Mouse (Mus musculus) erythroid progenitor cell, adult 5-6 weeks (primary cell): ENCODE results near the gene Plppr3. TPM values are rescaled to one million over a fixed set of nuclear protein-coding genes. Genes with fewer than 3 reads are reported as not detected.

Source experiments
- ATAC-seq: replicated peaks from 2 replicates; pipeline ENCODE4 v1.8.0; 2016; ENCODE audit warnings: moderate number of reproducible peaks, mild to moderate bottlenecking, moderate TSS enrichment, inconsistent platforms; ENCODE audit not compliant: poor library complexity, low FRiP score, severe bottlenecking
- total RNA-seq, 2 experiments: library from RNA; stranded (forward) in 1 of 2; stranded (reverse) in 1 of 2; fragments of 150-400 nt in 1 of 2; fragments of 186-747, 209-891 nt in 1 of 2; gene quantifications; 2 replicates each; pipeline versions ENCODE4 v1.2.3 to v1.2.4; 2015 to 2017; ENCODE audit warnings: low replicate concordance in 2 of 2

The Plppr3 gene
- total RNA-seq, 2 experiments from 2014 or later: 0.83 to 0.84 TPM

GRCm38 (mm10) chr10:79832026-79832785 is 42.2 kb downstream of the Plppr3 start:
- no peak for ATAC-seq

- ATAC-seq: no peak
Measured at GRCm38 (mm10) chr10:79831583-79831982, 42.9 kb downstream of the Plppr3 start.

- no peak for ATAC-seq
Measured at GRCm38 (mm10) chr10:79824413-79824812, 50.0 kb downstream of the Plppr3 start.

GRCm38 (mm10) chr10:79823011-79823410 is 51.4 kb downstream of the Plppr3 start:
- ATAC-seq: no peak

- no peak for ATAC-seq
Measured at GRCm38 (mm10) chr10:79822372-79822771, 52.1 kb downstream of the Plppr3 start.

- no peak for ATAC-seq
Measured at GRCm38 (mm10) chr10:79821731-79822130, 52.7 kb downstream of the Plppr3 start.

- ATAC-seq: no peak
Measured at GRCm38 (mm10) chr10:79820782-79821181, 53.7 kb downstream of the Plppr3 start, which contains the start of gene Misp. Gene Misp (plus strand): TSS chr10:79820989.

- ATAC-seq: no peak
Measured at GRCm38 (mm10) chr10:79820277-79820676, 54.2 kb downstream of the Plppr3 start.

- no peak for ATAC-seq
Measured at GRCm38 (mm10) chr10:79819606-79820005, 54.8 kb downstream of the Plppr3 start.

- ATAC-seq: no peak
Measured at GRCm38 (mm10) chr10:79818225-79818624, 56.2 kb downstream of the Plppr3 start.

GRCm38 (mm10) chr10:79817111-79817510 is 57.3 kb downstream of the Plppr3 start:
- no peak for ATAC-seq

GRCm38 (mm10) chr10:79815671-79816494 is 58.6 kb downstream of the Plppr3 start:
- no peak for ATAC-seq

- ATAC-seq: no peak
Measured at GRCm38 (mm10) chr10:79814271-79814842, 60.1 kb downstream of the Plppr3 start.

GRCm38 (mm10) chr10:79811736-79812637 is 62.4 kb downstream of the Plppr3 start:
- peak; percentile 62 for ATAC-seq

Other genes with a start within 250 kb of the Plppr3 start
Only the 30 nearest of the 34 such genes appear.
- gene Madcam1, start 210.1 kb downstream of the Plppr3 start, total RNA-seq (2015; ENCODE audit: low replicate concordance): not detected in 2 replicates
- gene Madcam1, start 210.1 kb downstream of the Plppr3 start, total RNA-seq (2017; ENCODE audit: low replicate concordance): not detected in 2 replicates
- 12.2 and 15.9 TPM in 2 replicates for gene Tpgs1, start 205.3 kb downstream of the Plppr3 start, total RNA-seq (2015; ENCODE audit: low replicate concordance)
- 1.9 and 8.3 TPM in 2 replicates for gene Tpgs1, start 205.3 kb downstream of the Plppr3 start, total RNA-seq (2017; ENCODE audit: low replicate concordance)
- gene Cdc34, start 192.4 kb downstream of the Plppr3 start, total RNA-seq (2015; ENCODE audit: low replicate concordance): 42.2 and 66.7 TPM in 2 replicates
- gene Cdc34, start 192.4 kb downstream of the Plppr3 start, total RNA-seq (2017; ENCODE audit: low replicate concordance): 82.7 and 87.2 TPM in 2 replicates
- not detected in 2 replicates for gene Gzmm, start 185.6 kb downstream of the Plppr3 start, total RNA-seq (2015; ENCODE audit: low replicate concordance)
- not detected in 2 replicates for gene Gzmm, start 185.6 kb downstream of the Plppr3 start, total RNA-seq (2017; ENCODE audit: low replicate concordance)
- gene Bsg, start 170.1 kb downstream of the Plppr3 start, total RNA-seq (2015; ENCODE audit: low replicate concordance): 1,896 and 2,324 TPM in 2 replicates
- gene Bsg, start 170.1 kb downstream of the Plppr3 start, total RNA-seq (2017; ENCODE audit: low replicate concordance): 1,328 and 1,345 TPM in 2 replicates
- gene Hcn2, start 158.0 kb downstream of the Plppr3 start, total RNA-seq (2015; ENCODE audit: low replicate concordance): not detected in 2 replicates
- gene Hcn2, start 158.0 kb downstream of the Plppr3 start, total RNA-seq (2017; ENCODE audit: low replicate concordance): not detected in 2 replicates
- 8.0 TPM in 1 of 2 replicates, not detected in the other for gene Polrmt, start 128.1 kb downstream of the Plppr3 start, total RNA-seq (2015; ENCODE audit: low replicate concordance)
- gene Polrmt, start 128.1 kb downstream of the Plppr3 start, total RNA-seq (2017; ENCODE audit: low replicate concordance): 0.64 and 4.4 TPM in 2 replicates
- gene Fgf22, start 119.6 kb downstream of the Plppr3 start, total RNA-seq (2015; ENCODE audit: low replicate concordance): not detected in 2 replicates
- gene Fgf22, start 119.6 kb downstream of the Plppr3 start, total RNA-seq (2017; ENCODE audit: low replicate concordance): not detected in 2 replicates
- 40.0 and 58.7 TPM in 2 replicates for gene Rnf126, start 107.7 kb downstream of the Plppr3 start, total RNA-seq (2015; ENCODE audit: low replicate concordance)
- 18.3 and 19.4 TPM in 2 replicates for gene Rnf126, start 107.7 kb downstream of the Plppr3 start, total RNA-seq (2017; ENCODE audit: low replicate concordance)
- gene Fstl3, start 97.4 kb downstream of the Plppr3 start, total RNA-seq (2015; ENCODE audit: low replicate concordance): 5.4 TPM in 1 of 2 replicates, not detected in the other
- gene Fstl3, start 97.4 kb downstream of the Plppr3 start, total RNA-seq (2017; ENCODE audit: low replicate concordance): 0.38 and 1.3 TPM in 2 replicates
- 25.6 and 44.0 TPM in 2 replicates for gene Prss57, start 83.7 kb downstream of the Plppr3 start, total RNA-seq (2015; ENCODE audit: low replicate concordance)
- 1.1 and 6.5 TPM in 2 replicates for gene Prss57, start 83.7 kb downstream of the Plppr3 start, total RNA-seq (2017; ENCODE audit: low replicate concordance)
- gene Palm, start 81.1 kb downstream of the Plppr3 start, total RNA-seq (2015; ENCODE audit: low replicate concordance): 8.8 and 16.2 TPM in 2 replicates
- gene Palm, start 81.1 kb downstream of the Plppr3 start, total RNA-seq (2017; ENCODE audit: low replicate concordance): 2.0 and 9.2 TPM in 2 replicates
- gene Misp, start 53.6 kb downstream of the Plppr3 start, total RNA-seq (2015; ENCODE audit: low replicate concordance): not detected in 2 replicates
- gene Misp, start 53.6 kb downstream of the Plppr3 start, total RNA-seq (2017; ENCODE audit: low replicate concordance): not detected in 2 replicates
- 134 and 185 TPM in 2 replicates for gene Ptbp1, start 20.2 kb downstream of the Plppr3 start, total RNA-seq (2015; ENCODE audit: low replicate concordance)
- gene Ptbp1, start 20.2 kb downstream of the Plppr3 start, total RNA-seq (2017; ENCODE audit: low replicate concordance): 89.3 and 94.7 TPM in 2 replicates
- 247 and 296 TPM in 2 replicates for gene Prtn3, start 158 bp downstream of the Plppr3 start, total RNA-seq (2015; ENCODE audit: low replicate concordance)
- gene Prtn3, start 158 bp downstream of the Plppr3 start, total RNA-seq (2017; ENCODE audit: low replicate concordance): 52.3 and 54.7 TPM in 2 replicates
- gene Elane, start 11.6 kb upstream of the Plppr3 start, total RNA-seq (2015; ENCODE audit: low replicate concordance): 613 and 617 TPM in 2 replicates
- gene Elane, start 11.6 kb upstream of the Plppr3 start, total RNA-seq (2017; ENCODE audit: low replicate concordance): 146 and 166 TPM in 2 replicates
- gene Cfd, start 16.2 kb upstream of the Plppr3 start, total RNA-seq (2015; ENCODE audit: low replicate concordance): not detected in 2 replicates
- not detected in 2 replicates for gene Cfd, start 16.2 kb upstream of the Plppr3 start, total RNA-seq (2017; ENCODE audit: low replicate concordance)
- 5.9 and 17.7 TPM in 2 replicates for gene Med16, start 34.3 kb upstream of the Plppr3 start, total RNA-seq (2015; ENCODE audit: low replicate concordance)
- gene Med16, start 34.3 kb upstream of the Plppr3 start, total RNA-seq (2017; ENCODE audit: low replicate concordance): 8.0 and 9.1 TPM in 2 replicates
- not detected in 2 replicates for gene Gm26602, start 36.2 kb upstream of the Plppr3 start, total RNA-seq (2015; ENCODE audit: low replicate concordance)
- 22.8 TPM in 1 of 2 replicates, not detected in the other for gene Gm26602, start 36.2 kb upstream of the Plppr3 start, total RNA-seq (2017; ENCODE audit: low replicate concordance)
- not detected in 2 replicates for gene Kiss1r, start 42.3 kb upstream of the Plppr3 start, total RNA-seq (2015; ENCODE audit: low replicate concordance)
- not detected in 2 replicates for gene Kiss1r, start 42.3 kb upstream of the Plppr3 start, total RNA-seq (2017; ENCODE audit: low replicate concordance)
- gene R3hdm4, start 46.6 kb upstream of the Plppr3 start, total RNA-seq (2015; ENCODE audit: low replicate concordance): 60.2 and 65.4 TPM in 2 replicates
- gene R3hdm4, start 46.6 kb upstream of the Plppr3 start, total RNA-seq (2017; ENCODE audit: low replicate concordance): 37.4 and 45.8 TPM in 2 replicates
- 4.2 and 9.7 TPM in 2 replicates for gene Arid3a, start 52.4 kb upstream of the Plppr3 start, total RNA-seq (2015; ENCODE audit: low replicate concordance)
- gene Arid3a, start 52.4 kb upstream of the Plppr3 start, total RNA-seq (2017; ENCODE audit: low replicate concordance): 4.8 and 8.6 TPM in 2 replicates
- gene Wdr18, start 85.5 kb upstream of the Plppr3 start, total RNA-seq (2015; ENCODE audit: low replicate concordance): 4.0 and 10.1 TPM in 2 replicates
- gene Wdr18, start 85.5 kb upstream of the Plppr3 start, total RNA-seq (2017; ENCODE audit: low replicate concordance): 0.98 and 4.6 TPM in 2 replicates
- not detected in 2 replicates for gene Grin3b, start 96.1 kb upstream of the Plppr3 start, total RNA-seq (2015; ENCODE audit: low replicate concordance)
- gene Grin3b, start 96.1 kb upstream of the Plppr3 start, total RNA-seq (2017; ENCODE audit: low replicate concordance): not detected in 2 replicates
- gene Tmem259, start 109.7 kb upstream of the Plppr3 start, total RNA-seq (2015; ENCODE audit: low replicate concordance): 57.0 and 78.9 TPM in 2 replicates
- 49.2 and 51.1 TPM in 2 replicates for gene Tmem259, start 109.7 kb upstream of the Plppr3 start, total RNA-seq (2017; ENCODE audit: low replicate concordance)
- gene Cnn2, start 114.0 kb upstream of the Plppr3 start, total RNA-seq (2015; ENCODE audit: low replicate concordance): 20.1 and 39.6 TPM in 2 replicates
- 18.2 and 26.3 TPM in 2 replicates for gene Cnn2, start 114.0 kb upstream of the Plppr3 start, total RNA-seq (2017; ENCODE audit: low replicate concordance)
- 44.0 and 58.4 TPM in 2 replicates for gene Abca7, start 121.9 kb upstream of the Plppr3 start, total RNA-seq (2015; ENCODE audit: low replicate concordance)
- gene Abca7, start 121.9 kb upstream of the Plppr3 start, total RNA-seq (2017; ENCODE audit: low replicate concordance): 58.6 and 71.8 TPM in 2 replicates
- 23.4 and 23.9 TPM in 2 replicates for gene Arhgap45, start 142.0 kb upstream of the Plppr3 start, total RNA-seq (2015; ENCODE audit: low replicate concordance)
- 16.0 and 28.8 TPM in 2 replicates for gene Arhgap45, start 142.0 kb upstream of the Plppr3 start, total RNA-seq (2017; ENCODE audit: low replicate concordance)
- gene Polr2e, start 165.2 kb upstream of the Plppr3 start, total RNA-seq (2015; ENCODE audit: low replicate concordance): 18.4 and 20.5 TPM in 2 replicates
- gene Polr2e, start 165.2 kb upstream of the Plppr3 start, total RNA-seq (2017; ENCODE audit: low replicate concordance): 14.6 and 28.4 TPM in 2 replicates
- 371 and 490 TPM in 2 replicates for gene Gpx4, start 172.5 kb upstream of the Plppr3 start, total RNA-seq (2015; ENCODE audit: low replicate concordance)
- gene Gpx4, start 172.5 kb upstream of the Plppr3 start, total RNA-seq (2017; ENCODE audit: low replicate concordance): 239 and 372 TPM in 2 replicates